Mouse (Mus musculus): Measurements from ENCODE around the gene Prkag3.

The Prkag3 gene

GRCm38 (mm10) chr1:74713099-74713858, 35.7 kb downstream of the Prkag3 start, which contains the start of gene Cyp27a1:
TSS of gene Cyp27a1 (plus strand) at chr1:74713574.
- peak; percentile 84 for DNase-seq (ENCODE audit: low spot score)

DNA sequence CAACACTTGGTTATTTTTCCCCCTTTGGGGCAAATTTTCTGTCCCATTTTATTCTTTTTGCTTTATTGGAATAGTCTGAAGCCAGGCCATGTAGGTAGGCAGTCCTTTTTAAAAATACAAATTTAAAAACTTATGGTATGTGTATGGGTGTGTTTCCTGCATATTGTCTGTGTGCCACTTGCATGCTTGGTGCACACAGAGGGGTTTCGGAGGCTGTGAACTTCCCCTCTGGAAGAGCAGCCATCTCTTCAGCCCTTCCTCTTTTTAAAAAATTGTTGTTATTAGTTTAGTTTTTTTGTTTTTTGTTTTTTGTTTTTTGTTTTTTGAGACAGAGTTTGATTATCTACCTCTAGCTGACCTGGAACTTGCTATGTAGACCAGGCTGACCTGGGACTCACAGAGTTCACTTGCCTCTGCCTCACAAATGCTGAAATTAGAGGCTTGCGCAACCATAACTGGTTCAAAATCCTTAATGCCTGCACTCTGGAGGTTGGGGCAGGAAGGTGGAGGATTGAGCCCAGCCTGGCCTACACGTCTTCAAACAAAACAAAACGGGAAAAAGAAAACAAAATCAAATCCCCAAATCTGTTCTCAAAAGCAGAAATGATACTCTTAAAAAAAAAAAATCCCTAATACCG, 36.4 kb downstream of the Prkag3 start:
- DNase-seq (ENCODE audit: low spot score), result no peak

- no peak for DNase-seq (ENCODE audit: low spot score)
Observed at GRCm38 (mm10) chr1:74712046-74712445, 37.0 kb downstream of the Prkag3 start.

DNA sequence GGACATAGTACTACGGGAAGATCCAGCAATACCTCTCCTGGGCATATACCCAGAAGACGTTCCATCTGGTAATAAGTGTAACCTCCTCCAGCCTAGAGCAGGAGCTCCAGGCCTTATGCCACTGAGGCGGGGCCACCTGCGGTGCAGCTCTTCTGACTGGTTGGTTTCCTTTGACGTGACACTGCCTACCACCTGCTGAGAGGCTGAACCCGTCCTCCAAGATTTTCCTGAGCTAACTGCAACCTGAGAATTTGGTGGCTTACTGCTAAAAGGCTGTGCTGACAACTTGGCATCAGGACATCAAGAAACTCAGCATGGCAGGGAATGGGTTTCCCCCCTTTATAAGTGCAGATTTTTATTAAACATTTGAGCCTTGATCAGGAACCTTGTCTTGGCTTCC, 39.5 kb downstream of the Prkag3 start:
- no peak for DNase-seq (ENCODE audit: low spot score)

DNA sequence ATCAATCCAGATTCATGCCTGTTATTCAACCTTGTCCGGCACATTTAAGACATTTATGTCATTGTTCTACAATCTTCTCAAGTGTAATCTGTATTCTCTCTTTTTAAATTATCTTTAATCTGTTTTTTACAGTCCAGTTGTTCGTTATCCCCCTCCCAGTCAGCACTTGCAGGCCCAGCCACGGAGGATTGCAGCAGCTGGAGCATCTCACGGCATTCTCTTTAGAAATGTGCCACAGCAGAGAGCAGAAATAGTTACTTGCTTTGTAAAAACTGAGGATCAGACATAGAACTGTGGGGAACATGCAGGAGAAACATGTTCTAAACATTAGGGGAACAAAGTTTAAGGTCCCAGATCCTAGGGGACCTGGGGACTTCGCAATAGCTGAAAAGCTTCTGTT, 44.0 kb downstream of the Prkag3 start:
- no peak for DNase-seq (ENCODE audit: low spot score)

- no peak for DNase-seq (ENCODE audit: low spot score)
Observed at GRCm38 (mm10) chr1:74704156-74704555, 44.9 kb downstream of the Prkag3 start.

GRCm38 (mm10) chr1:74702142-74702553, 46.9 kb downstream of the Prkag3 start:
- DNase-seq (ENCODE audit: low spot score), result no peak

- DNase-seq (ENCODE audit: low spot score), result no peak
Observed at GRCm38 (mm10) chr1:74698791-74699190, 50.2 kb downstream of the Prkag3 start.

- no peak for DNase-seq (ENCODE audit: low spot score)
Observed at GRCm38 (mm10) chr1:74698353-74698752, 50.7 kb downstream of the Prkag3 start.

DNA sequence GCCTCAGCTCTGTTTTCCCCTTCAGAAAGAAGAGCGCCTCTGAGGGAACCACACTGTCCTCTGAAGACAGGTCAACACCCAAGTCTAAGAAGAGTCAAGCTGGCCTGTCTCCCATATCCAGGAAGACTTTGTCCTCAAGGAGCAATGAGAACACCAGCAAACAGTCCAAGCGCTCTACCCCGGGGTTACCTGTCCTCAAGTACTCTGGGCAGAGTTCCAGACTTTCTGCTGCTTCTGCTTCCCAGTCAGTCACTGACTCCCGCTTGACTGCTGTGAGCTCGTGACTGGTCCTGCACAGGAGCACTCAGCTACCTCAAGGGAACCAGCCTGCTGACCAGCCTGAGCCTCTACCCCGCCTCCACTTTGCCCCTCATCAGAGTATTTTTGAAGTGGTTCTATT, 51.6 kb downstream of the Prkag3 start:
- DNase-seq (ENCODE audit: low spot score), result no peak

DNA sequence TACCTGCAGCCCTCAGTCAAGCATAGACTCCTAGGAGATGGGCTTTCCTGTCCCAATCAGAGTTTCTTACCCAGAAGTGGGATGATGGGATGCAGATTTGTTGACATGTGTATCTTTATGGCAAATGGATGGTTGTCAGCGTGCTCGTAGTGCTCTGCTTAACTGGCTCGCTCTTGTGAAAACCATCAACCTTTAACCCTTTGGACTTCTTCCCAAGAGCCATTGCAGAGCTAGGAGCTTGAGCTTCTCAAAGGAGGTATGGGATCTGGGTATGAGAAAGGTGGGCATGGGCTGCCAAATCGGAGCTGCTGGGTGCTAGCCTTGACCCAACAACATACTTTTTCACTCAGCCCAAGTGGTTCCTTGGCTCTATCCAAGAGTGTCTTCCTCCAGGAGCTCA, 53.2 kb downstream of the Prkag3 start:
- no peak for DNase-seq (ENCODE audit: low spot score)

GRCm38 (mm10) chr1:74693891-74694583, 55.0 kb downstream of the Prkag3 start:
- no peak for DNase-seq (ENCODE audit: low spot score)

All from embryo, embryonic 10.5 days (tissue).